Mouse (Mus musculus) T-helper 2 cell (primary cell): ENCODE results near the gene Camk2b.

Experiments
- in situ Hi-C: fragments of 300-600 bp; cut with MboI, MseI; formaldehyde crosslinking; loops from one replicate; pipeline ENCODE4 v1.15.1; 2025; ENCODE audit warnings: high pct_unique_total_duplicates

Gene Camk2b

DNA sequence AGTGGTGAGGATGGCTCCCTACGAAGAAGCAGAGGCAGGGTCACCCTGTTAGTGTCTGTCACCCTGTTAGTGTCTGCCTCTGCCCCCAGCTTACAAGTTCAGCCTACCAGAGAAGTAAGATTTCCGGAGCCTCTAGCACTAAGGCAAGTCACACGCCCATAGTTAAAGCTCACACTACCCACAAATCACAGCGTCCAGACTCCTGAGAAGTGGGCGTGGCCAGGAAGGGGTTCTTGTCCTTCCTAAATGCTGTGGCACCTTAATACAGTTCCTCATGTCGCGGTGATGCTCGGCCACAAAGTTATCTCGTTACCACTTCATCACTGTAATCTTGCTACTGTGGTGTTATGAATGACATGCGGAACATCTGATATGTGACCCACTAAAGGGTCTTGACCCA is 78.0 kb downstream of the Camk2b start:
- in situ Hi-C loops: no loop called here

DNA sequence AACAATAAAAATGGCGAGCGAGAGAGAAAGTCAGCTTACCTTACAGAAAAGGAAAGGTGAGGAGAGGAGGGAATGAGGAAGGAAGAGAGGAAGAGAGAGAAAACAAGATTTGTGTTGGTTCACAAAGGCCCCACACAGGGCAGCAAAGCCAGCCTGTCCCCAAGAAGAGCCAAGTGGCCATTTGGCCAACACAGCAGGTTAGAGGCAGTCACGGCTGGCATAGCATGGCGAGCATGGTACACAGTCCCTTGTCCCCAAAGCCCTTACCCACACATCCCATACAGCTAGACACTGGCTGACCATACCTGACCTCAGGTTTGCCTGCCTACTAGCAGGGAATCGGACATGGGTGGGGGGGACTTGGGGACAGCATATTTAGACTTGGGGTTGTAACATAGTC is 82.5 kb downstream of the Camk2b start:
- in situ Hi-C loops: no loop called here

DNA sequence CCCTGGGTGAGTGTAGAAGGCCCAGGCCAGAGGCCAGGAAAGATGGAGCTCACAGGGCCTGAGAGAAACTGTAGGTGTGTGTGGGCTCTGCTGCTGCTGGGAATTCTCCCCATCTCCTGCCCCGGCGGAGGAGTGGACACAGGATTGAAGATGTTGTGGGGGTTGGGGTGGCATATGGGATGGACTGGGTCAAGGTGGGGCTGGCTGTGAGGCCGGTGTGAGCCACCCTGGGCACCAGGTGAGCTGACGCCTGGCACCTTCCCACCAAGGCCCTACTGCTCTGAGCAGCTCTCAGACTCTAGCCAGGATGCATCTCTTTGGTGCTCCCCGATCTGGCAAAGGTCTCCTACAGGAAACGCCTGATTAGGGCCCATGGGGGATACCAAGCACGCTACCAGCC is 84.8 kb downstream of the Camk2b start:
- in situ Hi-C loops: no loop called here

DNA sequence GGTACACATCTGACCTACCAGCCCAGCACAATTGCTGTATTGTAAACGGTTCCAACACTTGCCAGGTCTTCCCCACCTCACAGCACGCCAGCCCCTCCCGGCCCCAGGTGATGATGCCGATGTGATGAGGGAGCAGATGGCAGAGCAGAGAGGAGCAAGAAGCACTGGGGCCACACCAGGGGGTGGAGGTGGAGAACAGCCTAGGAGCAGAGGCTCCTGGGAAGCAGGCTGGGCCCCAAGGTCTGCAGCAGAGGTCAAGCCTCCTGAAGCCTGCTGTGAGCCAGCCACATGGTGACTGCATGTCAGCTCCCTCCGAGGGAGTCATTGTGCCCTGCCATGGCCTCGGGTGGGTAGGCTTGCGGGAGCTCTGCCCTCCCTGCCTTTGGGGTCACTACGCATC is 85.6 kb downstream of the Camk2b start:
- in situ Hi-C loops: no loop called here

DNA sequence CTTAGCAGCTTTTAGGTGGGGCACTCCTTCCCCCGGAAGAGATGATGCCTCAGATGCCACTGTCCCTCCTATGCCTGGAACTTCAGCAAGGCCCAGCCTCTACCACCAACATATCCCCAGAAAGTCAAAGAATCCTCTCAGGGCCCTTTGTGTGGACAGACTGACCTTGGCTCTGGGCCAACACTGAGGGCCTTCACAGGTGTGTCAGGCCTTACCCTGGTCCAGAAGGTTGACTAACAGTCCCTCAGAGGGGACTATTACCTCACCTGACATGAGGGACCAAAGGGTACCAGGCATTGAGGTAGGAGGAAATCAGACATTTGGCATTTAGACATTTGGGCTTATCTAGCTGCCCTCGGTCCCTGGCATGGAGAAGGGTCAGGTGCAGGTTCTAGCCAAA is 86.1 kb downstream of the Camk2b start:
- in situ Hi-C loops: no loop called here

DNA sequence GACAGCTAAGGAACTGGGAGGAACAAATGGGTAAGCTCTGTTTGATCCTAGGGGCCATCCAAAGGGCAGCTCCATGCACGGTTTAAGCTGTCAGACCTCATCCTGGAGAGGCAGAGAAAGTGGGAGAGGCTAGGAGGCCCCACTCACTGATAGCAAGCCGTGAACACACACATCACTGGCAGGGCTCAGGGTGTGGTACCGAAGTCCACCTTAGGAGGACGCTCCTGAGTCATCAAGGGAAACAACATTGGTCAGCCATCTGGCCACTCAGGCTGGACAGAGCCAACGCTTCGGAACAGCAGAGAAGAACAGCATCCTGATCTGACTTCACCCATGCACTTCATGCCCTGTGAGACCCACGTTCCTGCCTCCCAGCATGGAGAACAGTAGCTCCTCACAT is 87.1 kb downstream of the Camk2b start:
- in situ Hi-C loops: no loop called here

DNA sequence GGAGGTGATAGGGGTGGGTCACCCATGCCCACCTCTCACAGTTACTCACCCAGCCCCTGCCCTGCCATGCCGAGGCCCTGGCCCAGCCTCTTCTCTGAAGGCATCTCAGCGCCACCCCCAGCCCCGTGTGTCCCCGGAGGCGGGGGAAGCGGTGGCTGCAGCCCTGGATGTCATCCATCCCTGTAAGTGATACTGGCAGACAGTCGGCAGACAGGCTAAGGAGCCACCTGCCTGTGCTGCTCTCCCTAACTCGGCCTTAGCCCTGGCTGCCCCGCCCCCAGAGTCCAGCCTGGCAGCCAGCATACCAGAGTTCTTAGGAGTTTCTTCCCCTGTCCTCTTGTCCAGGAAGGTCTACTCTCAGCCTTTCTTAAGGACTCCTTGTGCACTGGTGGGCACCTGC is 90.1 kb downstream of the Camk2b start:
- in situ Hi-C loops: no loop called here

DNA sequence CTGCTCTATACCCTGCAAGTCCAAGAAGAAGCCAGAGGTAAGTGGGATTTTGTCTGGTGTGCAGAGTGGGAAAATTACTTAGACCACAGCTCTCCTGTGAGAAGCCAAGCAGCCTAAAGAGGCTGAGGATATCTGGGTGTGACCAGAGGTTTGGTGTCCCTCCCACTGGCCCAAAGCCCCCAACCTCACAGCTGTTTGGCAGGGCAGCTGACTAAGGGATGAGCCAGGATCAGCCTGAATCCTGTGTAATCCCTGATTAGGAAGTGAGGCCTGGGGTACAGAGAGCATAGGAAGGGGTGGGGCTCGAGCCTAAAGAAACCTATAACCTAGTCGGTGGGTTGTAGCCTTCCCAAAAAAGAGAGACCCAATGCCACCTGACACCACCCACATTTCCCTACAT is 91.1 kb downstream of the Camk2b start:
- in situ Hi-C loops: no loop called here

DNA sequence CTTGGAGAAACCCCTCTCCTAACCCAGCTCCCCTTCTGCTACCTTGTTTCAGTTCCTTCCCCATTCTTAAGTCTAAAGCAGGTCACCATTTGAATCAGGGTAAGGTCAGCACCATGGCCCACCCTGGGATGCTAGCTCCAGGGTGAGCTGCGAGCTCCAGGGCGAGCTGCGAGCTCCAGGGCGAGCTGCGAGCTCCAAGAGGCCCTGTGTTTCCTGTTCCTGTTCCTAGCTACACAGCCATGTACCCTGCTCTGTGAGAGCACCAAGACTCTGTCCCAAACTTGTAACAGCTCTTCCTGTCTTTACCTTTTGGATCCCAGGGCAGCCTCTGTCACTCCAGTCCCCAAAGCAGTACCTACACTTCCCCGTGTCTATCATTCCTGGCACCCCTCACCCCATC is 92.1 kb downstream of the Camk2b start:
- in situ Hi-C loops: no loop called here

DNA sequence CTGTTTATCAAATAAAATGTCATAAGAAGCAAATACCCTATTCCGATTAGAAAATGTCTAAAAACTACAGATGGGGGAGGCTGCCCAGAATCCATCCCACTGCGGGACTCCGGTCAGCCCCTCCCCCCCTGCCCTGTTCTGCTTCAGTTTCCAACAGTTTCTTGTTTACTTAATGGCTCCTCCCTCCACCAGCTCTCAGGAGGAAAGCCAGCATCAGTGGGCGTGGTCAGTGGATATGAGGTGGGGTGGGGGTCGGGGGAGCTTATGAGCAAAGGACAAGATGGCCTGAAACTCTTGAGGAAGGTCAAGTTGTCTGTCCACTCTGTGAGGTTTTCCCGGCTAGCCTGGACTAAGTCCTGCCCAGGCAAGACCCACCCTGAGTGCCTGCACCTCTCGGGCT is 93.0 kb downstream of the Camk2b start:
- in situ Hi-C loops: no loop called here

DNA sequence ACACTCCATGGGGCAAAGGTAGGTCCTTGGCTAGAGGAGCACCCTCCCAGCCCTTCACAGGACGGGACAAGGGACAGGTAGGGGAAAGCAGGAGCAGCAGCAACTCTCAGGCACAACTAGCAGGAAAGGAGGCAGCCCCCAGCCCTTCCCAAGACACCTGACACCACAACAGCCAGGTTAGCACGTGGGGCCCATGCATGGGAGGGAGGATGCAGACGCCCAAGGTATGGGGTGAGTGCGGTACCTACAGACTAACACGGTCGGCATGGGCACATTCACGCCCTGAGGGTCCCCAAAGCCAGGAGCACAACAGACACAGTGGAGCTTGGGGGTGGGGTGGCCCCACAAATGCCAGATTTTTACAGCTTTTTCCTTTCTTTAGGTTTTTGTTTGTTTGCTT is 95.0 kb downstream of the Camk2b start:
- in situ Hi-C loops: no loop called here

DNA sequence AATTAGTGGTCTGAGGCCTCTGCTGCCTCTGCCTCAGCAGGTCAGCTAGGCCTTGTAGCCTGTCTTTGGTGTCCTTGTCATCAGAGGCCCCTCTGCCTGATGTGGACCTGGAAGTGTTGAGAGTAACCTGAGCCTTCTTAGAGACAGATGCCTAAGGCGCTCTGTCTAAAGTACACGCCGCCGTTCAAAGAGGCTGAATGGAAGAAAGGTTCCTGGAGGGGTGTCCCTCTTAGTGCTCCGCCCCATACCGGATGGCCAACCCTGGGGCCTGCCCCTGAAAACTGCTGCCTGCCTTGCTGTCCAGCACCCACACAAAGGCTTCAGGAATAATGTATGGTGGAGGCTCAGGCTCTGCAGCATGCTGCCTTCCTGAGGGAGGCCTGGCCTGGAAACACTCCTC is 97.9 kb downstream of the Camk2b start:
- in situ Hi-C loops: loop anchor here (10.0 kb wide), 1 partner anchor 1723 kb away; no protein-coding TSS in a partner anchor

DNA sequence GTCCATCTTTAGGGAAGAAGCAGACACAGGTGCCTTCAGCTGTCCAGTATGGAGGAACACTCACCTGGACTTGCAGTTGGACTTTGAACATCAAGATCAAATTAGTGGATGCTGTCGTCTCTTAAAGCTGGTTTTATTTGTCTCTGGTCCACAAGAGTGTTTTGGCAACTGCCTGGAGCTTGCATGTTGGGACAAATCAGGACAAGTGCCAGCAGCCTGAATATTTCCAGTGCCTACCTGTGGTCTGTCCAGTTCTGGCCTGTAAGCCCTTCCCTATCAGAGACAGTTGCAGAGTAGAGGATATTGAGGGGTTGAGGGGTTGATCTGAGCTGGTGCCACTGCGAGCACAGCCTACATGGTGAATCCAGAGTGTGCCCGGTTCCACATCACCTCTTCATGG is 99.4 kb downstream of the Camk2b start:
- in situ Hi-C loops: loop anchor here (10.0 kb wide), 1 partner anchor 1722 kb away; no protein-coding TSS in a partner anchor

DNA sequence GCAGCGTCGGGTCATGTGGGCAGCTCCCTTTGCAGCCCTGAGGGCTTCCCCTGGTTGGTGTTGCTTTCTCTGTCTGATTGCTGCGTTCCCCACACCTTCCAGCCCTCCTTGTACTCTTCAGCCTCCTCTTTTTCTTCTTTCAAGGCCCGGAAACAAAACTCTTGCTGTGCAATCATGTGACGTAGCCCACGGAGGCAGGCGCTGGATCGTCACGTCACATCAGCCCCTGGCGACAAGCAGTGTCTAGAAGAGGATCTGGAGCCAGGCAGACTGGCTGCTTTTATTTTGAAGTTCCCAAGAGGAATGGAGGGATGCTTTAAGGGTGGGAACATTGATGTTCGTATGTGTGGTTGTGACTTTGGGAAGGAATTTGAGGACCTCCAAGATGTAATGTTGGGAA is 100.3 kb downstream of the Camk2b start:
- in situ Hi-C loops: loop anchor here (10.0 kb wide), 1 partner anchor 1721 kb away; no protein-coding TSS in a partner anchor

DNA sequence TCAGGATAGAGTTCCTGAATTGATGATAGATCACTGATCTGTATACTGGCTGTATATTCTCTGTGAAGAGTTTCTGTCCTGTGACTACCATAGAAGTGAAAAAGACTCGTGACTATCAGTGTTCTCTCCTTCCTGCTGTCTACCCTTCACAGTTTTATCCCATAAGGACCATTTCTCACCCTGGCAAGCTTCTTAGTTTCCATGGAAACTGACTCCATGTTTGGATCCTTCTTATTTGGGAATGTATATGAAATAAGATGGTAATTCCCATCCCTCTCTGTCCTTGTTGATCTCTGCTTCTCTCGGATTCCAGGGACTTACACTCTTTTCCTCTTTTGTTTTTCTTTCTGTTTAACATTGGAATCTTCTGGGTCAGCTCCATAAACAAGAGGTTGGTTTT is 106.1 kb downstream of the Camk2b start:
- in situ Hi-C loops: loop anchor here (10.0 kb wide), 1 partner anchor 1715 kb away; no protein-coding TSS in a partner anchor

DNA sequence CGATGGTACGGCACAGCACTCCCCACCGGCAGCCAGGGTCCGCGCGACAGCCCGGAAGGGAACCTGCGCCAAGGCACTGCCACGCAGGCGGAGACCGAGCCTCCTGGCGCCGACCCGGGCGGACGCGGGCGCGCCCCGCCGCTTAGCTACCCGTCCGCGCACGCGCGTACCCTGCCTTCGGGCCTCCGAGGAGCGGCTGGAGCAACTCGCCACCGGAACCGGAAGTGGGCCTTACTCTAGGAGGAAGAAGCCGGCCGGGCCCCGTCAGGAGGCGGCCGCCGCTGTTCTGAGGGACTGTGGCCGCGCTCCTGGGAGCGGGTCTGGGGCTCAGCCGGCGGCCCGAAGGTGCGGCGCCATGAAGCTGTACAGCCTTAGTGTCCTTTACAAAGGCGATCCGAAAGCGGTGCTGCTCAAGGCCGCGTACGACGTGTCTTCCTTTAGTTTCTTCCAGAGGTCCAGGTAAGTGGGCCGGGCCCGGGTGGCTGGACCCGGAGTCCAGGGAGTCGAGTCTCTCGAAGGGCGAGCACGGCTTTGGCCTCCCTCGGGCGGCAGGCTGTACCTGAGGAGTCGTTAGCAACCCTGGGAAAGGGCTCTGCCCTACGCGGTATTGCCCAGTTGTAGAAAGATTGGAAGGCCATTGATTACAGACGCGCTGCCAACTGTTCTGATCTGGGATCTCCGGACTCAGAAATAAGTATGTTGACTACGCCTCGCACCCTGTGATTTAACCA is 110.5 kb downstream of the Camk2b start, which contains the start of gene Ykt6:
Gene Ykt6 (plus strand): TSS at position 148 of the 731 bp plus-strand sequence.
- in situ Hi-C loops: no loop called here

DNA sequence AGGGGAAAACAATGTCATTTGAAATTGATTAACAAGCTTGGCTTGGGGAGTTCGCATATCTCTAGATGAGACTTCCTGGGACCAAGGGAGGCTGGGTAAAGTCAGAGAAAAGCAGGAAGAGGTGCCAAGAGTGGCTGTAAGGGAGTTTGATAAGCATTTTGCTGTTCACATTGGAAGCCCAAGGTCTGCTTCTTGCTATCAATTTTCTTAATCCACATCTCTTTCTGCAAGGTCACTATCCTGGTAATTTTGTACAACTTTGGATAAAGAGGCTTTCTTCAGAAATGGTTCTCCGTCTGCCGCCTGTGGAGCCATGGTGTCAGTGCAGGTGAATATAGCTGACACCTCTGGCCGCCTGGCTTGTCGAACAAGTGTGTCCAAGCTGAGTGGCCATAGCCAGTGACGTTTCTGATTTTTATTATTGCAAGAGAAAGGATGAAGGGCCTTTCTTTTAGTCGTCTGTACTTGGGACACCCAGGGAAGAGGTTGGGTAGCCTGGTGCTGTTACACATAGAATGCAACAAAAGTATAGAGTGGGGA is 111.1 kb downstream of the Camk2b start:
- in situ Hi-C loops: no loop called here

DNA sequence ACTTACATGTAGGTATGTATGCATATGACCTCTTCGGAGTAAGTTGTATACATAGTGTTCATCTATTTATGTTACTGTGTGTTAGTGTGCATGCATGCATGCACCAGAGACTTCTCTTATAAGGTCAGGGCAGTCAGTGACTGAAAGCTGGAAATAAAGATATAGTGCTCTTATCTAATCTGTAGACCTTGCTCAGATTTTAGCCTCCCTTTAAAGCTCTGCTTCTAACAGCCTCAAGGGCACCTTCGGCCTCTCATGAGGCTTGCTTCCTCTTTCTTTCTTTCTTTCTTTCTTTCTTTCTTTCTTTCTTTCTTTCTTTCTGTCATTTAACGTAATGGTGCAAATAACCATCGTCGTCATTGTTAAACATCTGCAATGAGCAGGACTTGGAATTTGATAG is 111.7 kb downstream of the Camk2b start:
- in situ Hi-C loops: no loop called here

DNA sequence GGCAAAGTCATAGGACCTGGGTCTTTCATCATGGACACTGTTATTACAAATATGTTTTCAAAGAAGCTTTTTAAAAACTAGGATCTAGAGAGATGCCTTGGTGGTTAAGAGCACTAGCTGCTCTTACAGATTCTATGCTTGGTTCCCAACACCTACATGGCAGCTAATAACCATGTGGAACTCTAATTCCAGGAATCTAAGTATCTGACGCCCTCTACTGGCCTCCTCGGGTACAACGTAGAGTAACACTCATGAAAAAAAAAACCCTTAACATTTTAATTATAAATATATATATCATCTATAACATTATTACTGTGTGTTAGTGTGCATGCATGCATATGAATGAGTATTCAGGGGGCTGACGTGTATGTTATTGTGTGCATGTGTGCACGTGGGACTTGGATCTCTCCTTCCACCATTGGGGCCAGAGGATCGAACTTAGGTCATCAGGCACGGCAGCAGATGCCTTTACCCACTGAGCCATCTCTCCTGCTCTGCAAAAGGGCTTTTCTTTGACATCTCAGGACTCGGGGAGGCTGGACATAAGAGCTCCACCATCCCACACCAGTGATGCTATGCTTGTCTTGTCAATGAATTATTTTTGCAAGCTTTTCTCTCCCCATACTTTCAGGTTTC is 112.9 kb downstream of the Camk2b start:
- in situ Hi-C loops: no loop called here

DNA sequence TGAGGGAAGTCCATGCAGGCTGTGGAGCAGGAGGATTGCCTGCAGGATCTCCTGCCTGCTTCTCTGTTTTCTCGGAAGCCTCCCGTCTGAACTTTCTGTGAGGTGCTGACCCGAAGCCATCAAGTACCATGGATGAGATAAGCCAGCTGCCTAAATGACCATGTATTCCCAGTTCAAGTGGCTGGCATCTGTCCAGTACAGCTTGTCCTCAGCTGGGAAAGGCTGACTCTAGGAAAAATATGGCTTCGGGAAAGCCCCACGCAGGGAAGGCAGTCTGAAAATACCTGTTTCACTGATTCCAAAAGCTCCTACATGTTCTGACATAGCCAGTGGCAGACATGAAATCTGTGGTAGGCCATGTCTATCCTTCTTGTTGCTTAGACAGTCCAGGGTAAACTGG is 113.7 kb downstream of the Camk2b start:
- in situ Hi-C loops: no loop called here

DNA sequence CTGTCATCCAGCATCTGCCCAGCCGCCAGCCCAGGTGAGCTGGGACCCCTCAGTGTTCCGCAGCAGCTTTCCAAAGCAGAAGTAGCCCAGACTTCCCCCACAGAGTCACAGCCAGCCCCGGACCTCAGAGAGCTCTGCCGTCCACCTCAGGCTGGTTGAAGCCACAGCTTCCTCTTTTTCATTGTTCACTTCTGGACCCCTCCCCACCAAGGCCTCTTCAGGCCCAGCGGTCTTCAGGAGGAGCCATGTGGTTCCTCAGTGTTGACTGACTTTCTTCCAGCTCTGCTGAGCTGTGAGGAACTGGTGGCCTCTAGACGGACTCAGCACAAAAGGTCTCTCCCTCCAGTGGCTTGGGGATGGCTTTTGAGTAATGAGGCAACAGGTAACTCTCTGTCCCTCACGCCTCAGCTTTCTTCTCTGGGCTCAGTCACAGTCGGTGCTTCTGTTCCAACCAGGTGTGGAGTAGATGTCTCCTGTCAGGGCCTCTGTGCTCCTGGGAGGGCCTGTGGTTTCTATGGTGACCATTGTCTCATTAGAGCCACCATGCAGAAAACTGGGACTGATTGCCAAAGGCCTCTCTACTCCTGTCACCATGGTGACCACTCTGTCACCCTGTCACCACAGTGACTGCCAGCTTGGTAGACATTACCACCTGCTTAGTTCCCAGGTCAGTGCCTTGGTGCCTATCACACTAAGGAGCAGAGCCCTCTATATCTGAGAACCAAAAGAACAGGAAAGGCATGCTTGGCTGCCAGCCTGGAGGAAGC is 116.4 kb downstream of the Camk2b start, which contains the start of gene Gck:
Gene Gck (minus strand): TSS at position 496 of the 767 bp plus-strand sequence.
- in situ Hi-C loops: no loop called here
